Mouse (Mus musculus) liver, embryonic 11.5 days (tissue): ENCODE data around the gene Exd1. TPM values are rescaled to one million over a fixed set of nuclear protein-coding genes. Genes with fewer than 3 reads are reported as not detected.

Source experiments
- polyA plus RNA-seq: library from polyadenylated mRNA; unstranded; fragments of >200 nt; fragmentation: Nextera tagmentation; extraction: Ambion mirVana; gene quantifications from 2 replicates; pipeline ENCODE4 v1.2.1, GENCODE M21; 2014

The Exd1 gene
- polyA plus RNA-seq, 1 experiment from 2014 or later = 0.29 TPM

Other genes with a start within 250 kb of the Exd1 start
- gene Dll4, start 221.8 kb downstream of the Exd1 start, polyA plus RNA-seq = 5.3 and 5.9 TPM in 2 replicates
- gene Chac1, start 196.4 kb downstream of the Exd1 start, polyA plus RNA-seq = 2.9 and 3.2 TPM in 2 replicates
- 4.2 and 4.9 TPM in 2 replicates for gene Ino80, start 69.9 kb downstream of the Exd1 start, polyA plus RNA-seq
- gene Chp1, start 70 bp upstream of the Exd1 start, polyA plus RNA-seq = 40.1 and 42.2 TPM in 2 replicates
- gene Nusap1, start 70.7 kb upstream of the Exd1 start, polyA plus RNA-seq = 76.5 and 88.3 TPM in 2 replicates
- gene Oip5, start 70.8 kb upstream of the Exd1 start, polyA plus RNA-seq = 42.0 and 47.7 TPM in 2 replicates
- gene Ndufaf1, start 115.2 kb upstream of the Exd1 start, polyA plus RNA-seq = 64.6 and 66.9 TPM in 2 replicates
- gene Rtf1, start 127.4 kb upstream of the Exd1 start, polyA plus RNA-seq = 21.5 and 25.3 TPM in 2 replicates
- gene Itpka, start 194.7 kb upstream of the Exd1 start, polyA plus RNA-seq = 3.9 and 4.0 TPM in 2 replicates
- 0.19 and 0.43 TPM in 2 replicates for gene Ltk, start 212.8 kb upstream of the Exd1 start, polyA plus RNA-seq
- gene Rpap1, start 239.9 kb upstream of the Exd1 start, polyA plus RNA-seq = 29.1 and 30.0 TPM in 2 replicates